Comparison of ENCODE assay signal across 8 mouse cellular contexts in the genomic region with DNA sequence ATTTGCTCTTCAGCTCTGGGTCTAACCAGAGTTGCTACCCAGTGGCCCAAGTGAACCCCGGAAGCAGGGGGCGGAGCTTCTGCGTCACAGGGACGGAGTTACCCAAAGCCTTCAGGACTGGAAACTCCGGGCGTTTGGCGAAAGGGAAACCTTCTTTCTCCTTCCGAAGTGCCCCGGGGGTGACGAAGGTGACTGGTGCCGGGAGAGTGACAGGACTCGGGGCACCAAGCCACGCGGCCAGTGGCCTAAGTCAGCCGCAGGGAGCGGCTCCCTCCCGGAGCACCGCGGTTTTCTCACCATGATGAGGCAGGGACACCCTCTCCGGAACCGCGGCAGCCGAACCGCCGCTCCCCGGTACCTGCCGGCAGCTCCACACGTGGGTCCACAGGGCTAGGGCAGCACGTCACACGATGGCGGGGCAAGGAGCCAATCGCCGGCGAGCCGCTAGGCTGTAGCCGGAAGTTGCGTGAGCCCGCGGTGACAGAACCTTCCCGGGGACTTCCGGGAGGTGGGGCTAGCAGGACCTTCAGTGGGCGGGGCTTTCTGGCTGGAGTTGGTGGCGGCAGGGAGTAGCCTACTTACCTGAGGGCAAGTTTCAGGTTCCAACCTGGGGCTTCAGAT. TPM values are rescaled to one million over a fixed set of nuclear protein-coding genes. Genes with fewer than 3 reads are reported as not detected.
DNase-seq lines count a peak whose midpoint lies in the region; ATAC-seq lines count a peak whose summit lies in the region.

A gene (minus strand): TSS at position 438 of the 621 bp plus-strand sequence.

- peaks cover 15% of the 10 kb centered on the region for H3K36me3 ChIP-seq in lung, embryonic 16.5 days (ENCODE audit: control insufficient read depth, insufficient read depth, low read length)

- peaks cover 3% of the 10 kb centered on the region; the same call in 1 of the 2 replicates for H3K4me1 ChIP-seq in lung, embryonic 16.5 days (replicated peaks; ENCODE audit: control insufficient read depth, insufficient read depth, low read length)

- H3K27ac ChIP-seq in lung, embryonic 16.5 days (ENCODE audit: low read length) = peak within 1 kb of the TSS; percentile 76

- H3K27me3 ChIP-seq in lung, embryonic 16.5 days (ENCODE audit: control insufficient read depth, insufficient read depth, low read depth, low read length) = no peaks in the 10 kb centered on the region

- under 1% methylated on average over 38 of the region's 43 CpGs for WGBS in lung, embryonic 16.5 days

- H3K9me3 ChIP-seq in lung, embryonic 16.5 days (ENCODE audit: control insufficient read depth, low read length) = no peaks in the 10 kb centered on the region

- peak; percentile 98 to 99 for ATAC-seq in hematopoietic stem cell, adult 5-6 weeks (replicated peaks in 1 of 2; ENCODE audit: insufficient read depth in 1 of 2, low FRiP score in 2 of 2, low TSS enrichment in 1 of 2, low read depth in 1 of 2, poor library complexity in 2 of 2, severe bottlenecking in 2 of 2)
- ATAC-seq in lung, embryonic 16.5 days (ENCODE audit: low read depth) = peak; percentile 100

- peak; percentile 68 for DNase-seq in MEL-GATA-1-ER (ENCODE audit: extremely low read depth, low read depth)
- DNase-seq in cerebellum, adult 8-10 months = peak; percentile 94
- DNase-seq in forelimb bud, embryonic 11.5 days (ENCODE audit: low read depth, low spot score) = peak; percentile 90
- peak; percentile 84 for DNase-seq in layer of hippocampus, adult 9-10 months (ENCODE audit: low spot score)
- peak; percentile 83 for DNase-seq in ovary, postnatal 10 days (ENCODE audit: low spot score)
- peak; percentile 92 to 94 for DNase-seq in thymus, postnatal 10 days (ENCODE audit: low spot score in 2 of 2)

- peak within 1 kb of the TSS; percentile 73 for H3K9ac ChIP-seq in lung, embryonic 16.5 days (ENCODE audit: low read length)

- peak within 1 kb of the TSS; percentile 71 for H3K4me3 ChIP-seq in lung, embryonic 16.5 days (ENCODE audit: low read length)

- H3K4me2 ChIP-seq in lung, embryonic 16.5 days (ENCODE audit: low read depth, low read length) = peak within 1 kb of the TSS; percentile 48

RNA-seq across cellular contexts. Expression of the gene that starts here (rescaled TPM):
- 45.2 and 49.2 TPM in 2 replicates for total RNA-seq in hematopoietic stem cell, adult 5-6 weeks (2017)
- 54.9 and 63.4 TPM in 2 replicates for polyA plus RNA-seq in lung, embryonic 16.5 days (2015; fragmentation: Nextera tagmentation; extraction: Ambion mirVana)

Comparison
In these comparisons a context has a peak if more than half of its experiments do, and no peak if none do; other contexts are left out.
1. Peak in every context shown above with its lines: DNase-seq, ATAC-seq, H3K4me3 ChIP-seq and H3K27ac ChIP-seq.